Mouse (Mus musculus) olfactory bulb, adult 2 months (tissue): ENCODE data around the gene Bcorl1.

Experiments
- CTCF ChIP-seq: fragments of 200-500 bp; IDR thresholded peaks from 2 replicates; pipeline ENCODE4 v1.5.1; 2012; ENCODE audit warnings: low read depth, mild to moderate bottlenecking, low read length, moderate library complexity; ENCODE audit not compliant: insufficient read depth
- POLR2A ChIP-seq: fragments of 200-500 bp; IDR thresholded peaks from 2 replicates; pipeline ENCODE4 v1.6.1; 2012; ENCODE audit warnings: mild to moderate bottlenecking, low read depth, low read length, moderate library complexity; ENCODE audit not compliant: insufficient read depth

DNA sequence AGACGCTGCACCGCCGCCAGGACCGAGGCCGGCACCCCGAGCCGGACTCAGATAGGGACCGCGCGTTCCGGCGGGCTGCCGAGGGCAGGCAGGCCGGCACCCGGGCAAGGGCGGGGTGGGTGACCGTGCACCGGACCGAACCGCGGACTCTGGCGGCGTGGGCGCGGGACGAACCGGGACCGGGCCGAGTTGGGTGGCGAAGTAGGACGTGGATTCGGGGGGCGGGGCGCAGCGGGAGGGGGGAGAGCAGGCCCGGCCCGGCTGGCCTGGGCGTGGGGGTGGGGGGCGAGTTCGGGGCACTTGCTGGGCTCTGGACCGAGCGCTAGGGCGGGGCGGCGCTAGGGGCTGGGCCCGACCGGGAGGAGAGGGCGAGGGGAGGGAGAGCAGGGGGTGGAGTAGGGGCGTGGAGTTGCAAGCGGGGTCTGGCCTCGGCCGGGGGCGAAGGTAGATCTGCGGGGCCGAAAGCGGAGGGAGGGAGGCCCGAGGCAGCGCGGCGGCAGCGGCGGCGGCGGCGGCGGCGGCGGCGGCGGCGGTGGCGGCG, 533 bp downstream of the Bcorl1 start:
- TF ChIP-seq CTCF (no peak), POLR2A (no peak)
